In genomic region chr7:6603331-6603730, GRCm38 (mm10) we compare ENCODE assay signal across 13 mouse cellular contexts.
A peak's percentile ranks its signal among the peaks of the same experiment; 100 is the strongest.
DNase-seq lines count a peak whose midpoint lies in the region.
"Had no signal": no experiment of that assay in that cellular context is flagged by ENCODE, and none has a peak within 500 bp of the region (broad histone marks: within the 10 kb centered on the region; RNA-seq: fewer than 3 reads in every experiment).

No protein-coding gene starts in this region.

- peak; percentile 2 for DNase-seq in cerebellum, adult 9-11 months
- DNase-seq in cerebellum, postnatal 36 days: no peak
- peak; percentile 4 for DNase-seq in kidney, postnatal 10 days
- no peak for DNase-seq in kidney, adult 9 months
- peak; percentile 75 for DNase-seq in 3134 (ENCODE audit: extremely low read depth, insufficient read length, low spot score)
- DNase-seq: adrenal gland, adult 2 months; adrenal gland, postnatal 10 days; adrenal gland, postnatal 25 days; cerebellum, adult 11 months; cerebellum, adult 18-20 months; cerebellum, adult 8-10 months; cerebellum, postnatal 25 days; embryo, embryonic 11 days had no signal

Comparison
In these comparisons a context has a peak if more than half of its experiments do, and no peak if none do; other contexts are left out.
1. DNase-seq: peak in cerebellum, adult 9-11 months (single experiment), kidney, postnatal 10 days (single experiment) and 3134 (single experiment); none in cerebellum, postnatal 36 days (0 of 2) and kidney, adult 9 months (single experiment).